Mouse (Mus musculus): Measurements from ENCODE around the gene Grm8.
"Not testable (repeated sequence)": the region's sequence is repeated elsewhere in the genome, so short reads cannot be mapped to it uniquely, and the experiment has no call there.

Gene Grm8

DNA sequence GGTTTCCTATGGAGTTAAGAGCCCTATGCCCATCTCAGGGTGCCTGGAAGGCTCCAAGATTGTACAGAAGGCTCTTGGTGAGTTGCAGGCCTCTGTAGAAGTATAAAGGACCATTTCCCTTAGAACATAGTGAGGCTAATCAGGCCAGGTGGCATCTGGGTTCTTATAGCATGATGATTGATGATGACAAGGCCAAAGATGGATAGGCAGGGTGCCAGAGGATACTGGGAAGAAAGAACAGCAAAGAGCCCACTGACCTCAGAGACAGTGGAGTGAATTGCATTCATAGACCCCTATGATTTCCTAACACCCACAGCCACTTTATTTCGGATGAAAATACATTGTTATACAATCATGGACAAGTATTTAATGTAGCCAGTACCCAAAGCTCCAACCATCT, 242.1 kb downstream of the Grm8 start:
- in situ Hi-C loops (cut with MboI; ENCODE audit: unreplicated experiment in 2 of 2): no loop called here

DNA sequence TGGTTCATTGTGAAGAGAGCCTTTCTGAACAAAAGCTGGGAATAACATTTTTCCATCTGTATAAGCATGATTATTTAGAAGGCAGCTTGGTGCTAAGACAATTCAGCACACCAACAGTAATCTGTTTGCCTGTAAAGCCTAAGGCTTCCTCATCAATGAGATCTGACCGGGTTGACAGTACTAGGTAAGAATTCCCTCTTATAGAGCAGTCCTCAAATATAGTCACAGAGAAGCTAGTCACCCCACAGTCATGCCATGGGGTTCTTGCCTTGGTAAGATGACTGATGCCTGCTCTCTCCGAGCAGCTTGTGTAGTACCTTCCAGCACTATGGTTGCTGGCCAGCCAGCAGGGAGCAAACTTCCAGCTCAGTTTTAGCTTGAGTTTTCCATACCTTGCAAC, 246.6 kb downstream of the Grm8 start:
- in situ Hi-C loops (cut with MboI; ENCODE audit: unreplicated experiment in 2 of 2): no loop called here

DNA sequence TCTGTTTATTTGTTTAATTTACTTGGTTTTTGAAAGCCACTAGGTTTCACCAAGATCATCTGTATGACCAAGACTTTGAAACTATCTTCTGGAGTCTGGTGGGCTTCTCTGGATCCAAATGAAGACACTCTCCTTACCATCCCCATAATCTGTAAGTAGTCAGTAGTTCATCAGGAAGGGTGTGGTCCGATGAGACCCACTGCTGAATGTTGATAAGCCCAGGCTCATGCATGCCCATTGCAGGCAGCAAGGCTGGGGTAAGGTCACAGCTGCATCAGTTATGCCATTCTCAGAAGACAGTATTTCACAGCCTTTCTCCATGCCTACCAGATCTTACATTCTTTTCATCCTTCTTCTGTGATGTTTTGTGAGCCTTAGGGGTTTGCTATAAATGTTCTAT, 247.1 kb downstream of the Grm8 start:
- in situ Hi-C loops (cut with MboI; ENCODE audit: unreplicated experiment in 2 of 2): no loop called here

DNA sequence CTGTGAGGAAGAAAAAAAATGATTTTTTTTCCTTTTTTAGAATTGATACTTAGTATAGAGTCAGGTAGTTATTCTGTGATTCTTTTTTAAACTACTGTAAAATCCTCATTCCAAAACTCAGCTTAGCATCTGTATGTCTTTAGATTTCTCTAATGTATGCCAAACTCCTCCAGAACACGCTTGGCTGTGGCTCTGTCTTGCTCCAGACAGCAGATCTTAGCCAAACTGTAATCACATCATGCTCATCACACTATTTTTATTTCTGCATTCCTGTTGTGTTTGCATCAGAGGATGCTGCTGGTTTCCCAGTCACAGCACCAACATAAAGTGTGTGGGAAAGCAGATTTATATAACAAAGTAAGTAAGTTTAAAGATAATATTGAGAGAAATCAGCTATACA, 249.2 kb downstream of the Grm8 start:
- in situ Hi-C loops (cut with MboI; ENCODE audit: unreplicated experiment in 2 of 2): no loop called here

DNA sequence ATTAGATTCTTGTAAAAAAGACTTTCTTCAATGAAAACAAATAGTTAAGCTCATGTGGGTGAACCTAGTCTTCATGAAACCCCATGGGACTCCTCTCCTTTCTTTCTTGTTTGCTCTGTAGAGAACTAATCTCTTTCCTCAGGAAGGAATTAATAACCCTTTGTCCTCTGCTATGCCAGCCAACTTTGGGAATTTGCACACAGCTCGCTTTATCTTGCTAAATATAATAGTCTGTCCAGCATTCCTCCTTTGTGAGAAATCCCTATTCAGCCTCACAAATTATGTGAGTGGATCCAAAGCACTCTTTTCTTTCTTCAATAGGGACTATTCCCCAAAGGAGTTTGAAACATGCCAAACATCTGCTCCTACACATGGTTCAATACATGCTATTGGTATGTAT, 285.3 kb downstream of the Grm8 start:
- in situ Hi-C loops (cut with MboI; ENCODE audit: unreplicated experiment in 2 of 2): no loop called here

DNA sequence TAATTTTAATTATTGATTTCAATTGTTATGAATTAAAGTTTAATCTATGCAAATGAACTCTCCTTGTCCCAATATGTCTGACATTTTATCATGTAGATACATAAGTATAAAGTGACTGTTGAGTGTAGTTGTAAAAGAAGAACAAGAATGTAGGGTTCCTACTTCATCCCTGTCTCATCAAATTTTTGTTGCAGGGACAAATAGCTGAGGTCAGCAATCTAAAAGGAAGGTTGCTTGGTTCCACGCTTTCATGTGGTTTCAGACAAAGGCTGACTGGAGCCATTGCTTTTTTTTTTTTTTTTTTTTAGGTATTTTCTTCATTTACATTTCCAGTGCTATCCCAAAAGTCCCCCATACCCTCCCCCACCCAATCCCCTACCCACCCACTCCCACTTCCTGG, 298.8 kb downstream of the Grm8 start:
- in situ Hi-C loops (cut with MboI; ENCODE audit: unreplicated experiment in 2 of 2): no loop called here

DNA sequence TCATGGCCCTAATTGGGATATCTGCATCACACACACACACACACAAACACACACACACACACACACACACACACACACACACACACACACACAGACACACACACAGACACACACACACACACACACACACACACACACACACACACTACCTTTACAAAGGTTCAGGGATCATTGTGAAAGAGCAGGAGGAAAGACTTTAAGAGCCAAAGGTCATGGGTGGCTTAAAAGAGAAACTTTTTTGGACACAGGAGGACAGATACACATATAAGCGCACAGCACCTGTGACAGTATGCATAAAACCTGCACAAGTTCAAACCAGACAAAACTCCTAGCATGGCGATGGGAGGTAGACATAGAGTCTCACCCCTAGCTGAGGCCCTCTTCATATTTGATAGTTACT, 315.2 kb downstream of the Grm8 start:
- in situ Hi-C loops (cut with MboI; ENCODE audit: unreplicated experiment in 2 of 2): not testable (repeated sequence)

DNA sequence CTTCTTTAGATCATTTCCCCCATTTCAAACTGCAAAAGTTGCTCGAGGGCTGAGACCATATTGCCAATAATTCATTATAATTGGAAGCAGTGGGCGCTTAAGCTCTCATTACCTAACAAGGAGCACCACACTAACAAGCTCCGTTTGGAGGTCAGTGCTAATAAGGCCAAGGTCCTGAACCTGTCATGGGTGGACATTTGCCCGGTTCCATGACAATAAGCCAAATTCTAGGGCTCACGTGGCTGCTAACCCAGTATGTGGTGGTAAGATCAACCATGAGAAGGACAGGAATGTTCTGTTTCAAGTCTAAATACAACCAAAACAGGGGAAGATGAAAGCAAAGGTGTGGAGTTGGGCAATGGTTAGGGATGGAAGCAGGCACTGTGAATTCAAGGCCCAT, 322.2 kb downstream of the Grm8 start:
- in situ Hi-C loops (cut with MboI; ENCODE audit: unreplicated experiment in 2 of 2): no loop called here

DNA sequence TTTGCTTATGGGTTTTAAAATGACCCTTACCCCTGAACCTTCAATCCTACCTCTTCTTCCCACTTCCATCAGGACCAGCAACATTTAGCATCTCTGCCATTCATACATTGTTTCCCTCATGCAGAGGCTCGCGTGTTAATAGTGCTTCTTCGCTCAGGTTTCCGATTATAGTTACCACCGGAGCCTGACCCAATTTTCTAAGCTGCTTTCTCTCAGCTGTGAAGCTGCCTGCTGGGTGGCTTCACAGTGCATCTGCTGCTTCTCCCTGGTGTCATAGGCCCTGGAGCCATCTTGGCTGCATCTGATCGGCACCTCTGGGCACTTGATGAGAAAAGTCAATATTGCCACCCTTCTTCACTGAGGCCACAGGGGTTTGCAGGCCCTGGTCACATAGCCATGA, 325.0 kb downstream of the Grm8 start:
- in situ Hi-C loops (cut with MboI; ENCODE audit: unreplicated experiment in 2 of 2): no loop called here

DNA sequence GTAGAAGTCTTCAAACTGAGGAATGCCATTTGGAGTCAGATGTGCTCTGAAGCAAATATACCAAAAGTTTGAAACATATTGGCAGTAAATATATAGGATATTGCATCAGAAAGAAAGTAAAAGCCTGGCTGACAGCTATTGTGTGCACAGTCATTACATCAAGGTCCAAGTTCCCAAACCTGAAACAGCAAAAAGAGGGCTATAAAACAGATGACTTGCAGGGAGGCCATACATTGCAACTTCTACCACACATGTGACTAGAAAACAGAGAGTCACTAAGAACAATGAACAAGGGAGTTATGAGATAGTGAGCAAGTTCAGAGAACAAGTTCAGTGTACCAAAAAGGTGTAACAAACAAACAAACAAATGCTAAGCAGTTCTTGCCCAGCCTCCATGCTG, 328.2 kb downstream of the Grm8 start:
- in situ Hi-C loops (cut with MboI; ENCODE audit: unreplicated experiment in 2 of 2): no loop called here

DNA sequence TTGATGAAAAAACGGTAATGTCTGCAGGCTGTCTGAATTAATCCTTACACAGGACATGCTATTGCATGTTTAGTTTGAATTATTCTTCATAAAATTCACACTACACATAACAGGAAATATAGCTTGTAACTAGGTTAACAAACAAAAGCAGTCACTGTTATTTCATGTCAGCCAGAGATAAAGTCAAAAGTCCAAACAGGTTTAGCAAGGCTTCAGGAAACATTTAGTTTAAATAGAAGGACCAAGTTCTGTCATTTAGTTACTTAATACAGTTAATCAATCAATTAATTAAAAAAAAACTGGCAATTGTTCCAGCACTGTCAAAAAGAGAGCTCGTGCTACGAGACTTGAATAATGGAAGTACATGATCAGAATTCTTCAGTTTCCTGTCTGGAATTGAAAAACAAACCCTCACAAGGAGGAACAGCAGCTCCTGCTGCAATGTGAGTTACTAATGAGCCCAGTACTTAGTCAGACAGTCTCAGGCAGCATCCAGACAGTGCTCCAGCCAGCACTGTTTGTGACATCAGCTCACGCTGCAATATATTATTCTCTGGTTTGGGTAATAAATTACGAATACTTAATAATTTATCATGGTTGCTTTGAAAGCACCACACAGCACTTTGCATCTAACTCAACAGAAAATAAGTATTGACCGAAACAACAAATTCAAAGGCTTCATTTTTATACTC, 334.0 kb downstream of the Grm8 start:
- in situ Hi-C loops (cut with MboI; ENCODE audit: unreplicated experiment in 2 of 2): no loop called here

DNA sequence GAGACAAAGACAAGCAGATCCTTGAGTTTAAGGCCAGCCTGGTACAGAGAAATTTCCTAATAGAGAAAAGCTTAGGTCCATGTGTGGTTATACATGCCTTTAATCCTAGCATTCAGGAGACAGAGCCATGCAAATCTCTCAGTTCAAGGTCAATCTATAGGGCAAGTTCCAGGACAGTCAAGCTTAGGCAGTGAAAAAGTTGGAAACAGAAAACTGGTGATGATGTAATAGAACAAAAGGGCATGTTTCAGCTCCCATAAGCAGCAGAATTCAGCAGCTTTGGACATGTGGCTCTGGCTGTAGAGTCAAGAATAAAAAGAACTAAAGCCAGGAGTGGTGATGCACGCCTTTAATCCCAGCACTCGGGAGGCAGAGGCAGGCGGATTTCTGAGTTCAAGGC, 336.2 kb downstream of the Grm8 start:
- in situ Hi-C loops (cut with MboI; ENCODE audit: unreplicated experiment in 2 of 2): no loop called here

DNA sequence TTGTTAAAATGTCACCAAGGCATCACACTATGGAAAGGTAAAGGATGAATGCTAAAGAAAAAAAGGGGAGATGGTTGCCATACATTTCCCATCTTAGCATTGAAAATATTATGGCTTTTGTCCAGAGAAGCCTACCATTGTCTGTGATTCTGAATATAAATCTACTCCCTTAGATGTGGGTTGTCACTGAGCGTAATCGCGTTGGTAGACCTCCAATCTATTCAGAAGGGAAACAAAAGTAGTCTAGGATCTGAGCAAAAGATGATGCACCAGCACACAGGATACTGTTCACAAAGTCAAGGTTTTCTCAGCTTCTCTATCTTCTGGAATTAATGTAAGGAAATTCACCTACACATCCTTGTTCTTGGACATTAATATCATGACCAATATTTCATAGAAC, 345.4 kb downstream of the Grm8 start:
- in situ Hi-C loops (cut with MboI; ENCODE audit: unreplicated experiment in 2 of 2): no loop called here

DNA sequence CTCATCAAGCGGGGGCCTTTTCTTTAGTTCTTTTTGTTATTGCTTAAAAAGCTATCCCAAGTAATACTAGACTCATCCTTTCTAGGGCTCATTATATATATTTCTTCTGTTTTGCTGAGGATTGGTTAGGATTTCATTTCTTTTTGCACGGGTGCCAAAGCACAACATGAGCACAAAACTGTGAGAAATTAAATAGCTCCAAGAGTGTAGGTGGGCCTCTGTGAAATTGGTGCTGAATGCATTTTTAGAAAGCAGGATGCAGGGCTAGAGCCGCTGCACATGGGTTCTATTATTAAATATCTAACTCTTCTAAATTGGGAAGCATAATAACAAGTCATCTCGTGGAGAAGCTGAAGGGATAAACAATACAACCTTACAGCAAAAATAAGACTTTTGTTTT, 345.8 kb downstream of the Grm8 start:
- in situ Hi-C loops (cut with MboI; ENCODE audit: unreplicated experiment in 2 of 2): no loop called here

DNA sequence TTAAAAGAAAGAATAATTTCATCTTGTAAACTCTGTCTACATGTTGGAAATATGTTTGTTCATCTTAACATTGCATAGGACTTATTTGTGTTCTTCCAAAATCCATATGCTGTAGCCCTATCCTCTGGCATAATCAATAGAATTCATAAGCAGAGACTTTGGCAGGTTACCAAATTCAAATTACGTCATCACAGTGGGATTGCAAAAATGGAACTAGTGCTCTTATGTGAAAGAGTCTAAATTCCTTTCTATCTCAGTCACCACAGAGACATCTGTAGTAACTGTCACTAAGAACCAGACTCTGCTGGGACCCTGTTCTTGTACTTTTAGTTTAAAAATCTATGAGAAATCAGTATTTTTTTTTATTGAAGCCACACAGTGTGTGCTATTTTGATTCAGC, 352.7 kb downstream of the Grm8 start:
- in situ Hi-C loops (cut with MboI; ENCODE audit: unreplicated experiment in 2 of 2): no loop called here

DNA sequence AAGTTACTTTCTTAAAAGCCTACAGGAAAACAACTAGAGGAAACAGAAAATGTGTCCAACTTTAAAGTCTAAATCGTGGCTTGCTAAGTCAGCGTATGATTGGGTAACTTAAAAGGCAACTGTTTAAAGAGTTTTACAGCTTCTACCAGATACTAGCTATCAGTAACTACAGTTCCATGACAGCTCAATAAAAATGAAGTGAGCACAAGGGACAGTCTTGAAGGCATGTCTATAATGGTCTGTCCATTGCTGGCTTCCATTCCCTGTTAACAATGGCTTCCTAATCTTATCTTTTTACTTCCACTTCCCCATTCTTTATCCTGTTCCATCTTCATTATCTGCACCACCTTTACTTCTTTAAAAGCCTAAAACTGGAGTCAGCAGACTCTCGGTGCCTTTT, 353.6 kb downstream of the Grm8 start:
- in situ Hi-C loops (cut with MboI; ENCODE audit: unreplicated experiment in 2 of 2): no loop called here

DNA sequence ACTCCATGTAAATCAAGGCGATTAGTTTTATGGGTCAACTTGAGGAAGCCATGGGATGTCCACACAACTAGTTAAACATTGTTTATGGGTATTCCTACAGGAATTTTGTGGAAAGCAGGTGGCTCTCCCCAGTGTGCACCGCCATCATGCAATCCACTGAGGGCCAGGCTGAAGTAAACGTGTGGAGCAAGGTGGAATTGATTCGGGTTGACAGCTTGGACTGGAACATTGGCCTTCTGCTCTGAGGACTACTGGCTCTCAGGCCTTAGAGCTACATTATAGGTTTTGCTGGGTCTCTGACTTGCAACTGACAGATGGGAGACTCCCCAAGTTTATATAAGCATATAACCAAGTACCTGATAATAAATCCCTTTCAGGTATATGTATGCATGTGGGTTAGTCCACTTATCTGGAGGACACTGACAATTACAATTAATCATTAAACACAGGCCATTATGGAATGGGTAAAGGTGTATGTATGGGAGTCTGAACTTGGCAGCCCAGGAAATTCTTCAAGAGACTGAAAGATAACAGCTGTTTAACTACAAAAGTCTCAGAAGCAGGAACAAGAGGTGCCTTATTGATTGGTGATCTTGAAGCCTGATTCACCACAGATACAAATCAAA, 359.2 kb downstream of the Grm8 start:
- in situ Hi-C loops (cut with MboI; ENCODE audit: unreplicated experiment in 2 of 2): no loop called here

DNA sequence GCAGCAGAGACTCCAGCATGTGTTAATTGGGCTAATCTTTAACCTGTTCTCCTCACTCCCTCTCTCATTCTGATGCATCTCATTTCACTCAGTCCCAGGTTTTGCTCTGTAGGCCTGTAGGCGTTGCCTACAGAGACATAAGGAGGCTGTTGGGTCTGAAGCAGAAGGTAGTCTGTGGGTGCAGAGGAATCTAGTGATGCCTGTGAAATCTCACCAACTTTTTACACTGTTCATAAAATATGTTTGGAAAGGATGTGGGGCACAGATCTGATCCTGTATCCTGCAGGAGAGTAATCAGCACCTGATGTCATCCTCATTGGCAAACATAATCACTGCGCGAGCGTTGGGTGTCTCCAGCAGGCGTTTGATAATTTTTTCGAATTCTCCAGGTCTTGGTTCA, 372.9 kb downstream of the Grm8 start:
- in situ Hi-C loops (cut with MboI; ENCODE audit: unreplicated experiment in 2 of 2): no loop called here

DNA sequence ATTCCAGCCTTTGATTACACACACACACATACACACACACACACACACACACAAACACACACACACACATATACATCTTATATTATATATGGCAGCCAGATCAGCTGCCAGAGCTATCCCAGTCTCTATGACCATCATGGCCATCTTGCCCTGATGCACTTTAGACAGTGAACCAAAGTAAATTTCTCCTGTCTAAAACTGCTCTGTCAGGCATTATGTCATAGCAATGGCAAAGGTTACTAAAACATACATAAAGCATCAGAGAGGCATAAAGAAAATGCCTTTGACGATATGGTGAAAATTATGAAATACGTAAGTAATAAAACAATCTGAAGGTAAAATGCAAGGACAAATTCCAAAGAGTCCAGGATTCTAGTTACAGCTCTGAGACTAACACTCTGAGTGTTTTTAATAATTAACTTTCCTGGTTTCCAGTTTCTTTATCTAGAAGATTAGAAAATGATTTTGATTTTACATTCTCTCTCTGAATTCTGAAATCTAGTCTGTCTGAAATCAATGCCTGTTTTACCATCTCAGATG, 381.6 kb downstream of the Grm8 start:
- in situ Hi-C loops (cut with MboI; ENCODE audit: unreplicated experiment in 2 of 2): no loop called here

DNA sequence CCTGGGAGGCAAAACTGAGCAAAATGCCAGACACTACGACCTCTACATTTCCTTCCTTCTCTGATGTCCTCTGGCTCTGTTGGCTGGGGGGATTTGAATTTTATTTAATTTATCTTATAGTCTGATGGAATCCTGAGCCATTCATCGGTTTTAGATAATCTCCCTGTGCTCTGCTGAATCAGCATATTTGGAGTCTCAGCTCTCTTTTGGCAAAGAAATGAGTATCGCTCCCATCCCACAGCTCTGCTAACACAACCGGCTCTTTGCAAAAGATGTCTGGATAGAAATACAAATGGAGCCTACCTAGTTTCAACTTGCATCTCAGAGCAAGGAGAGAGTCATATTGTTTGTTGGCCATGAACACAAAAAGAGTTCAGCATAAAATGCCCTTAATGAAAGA, 388.5 kb downstream of the Grm8 start:
- in situ Hi-C loops (cut with MboI; ENCODE audit: unreplicated experiment in 2 of 2): no loop called here

DNA sequence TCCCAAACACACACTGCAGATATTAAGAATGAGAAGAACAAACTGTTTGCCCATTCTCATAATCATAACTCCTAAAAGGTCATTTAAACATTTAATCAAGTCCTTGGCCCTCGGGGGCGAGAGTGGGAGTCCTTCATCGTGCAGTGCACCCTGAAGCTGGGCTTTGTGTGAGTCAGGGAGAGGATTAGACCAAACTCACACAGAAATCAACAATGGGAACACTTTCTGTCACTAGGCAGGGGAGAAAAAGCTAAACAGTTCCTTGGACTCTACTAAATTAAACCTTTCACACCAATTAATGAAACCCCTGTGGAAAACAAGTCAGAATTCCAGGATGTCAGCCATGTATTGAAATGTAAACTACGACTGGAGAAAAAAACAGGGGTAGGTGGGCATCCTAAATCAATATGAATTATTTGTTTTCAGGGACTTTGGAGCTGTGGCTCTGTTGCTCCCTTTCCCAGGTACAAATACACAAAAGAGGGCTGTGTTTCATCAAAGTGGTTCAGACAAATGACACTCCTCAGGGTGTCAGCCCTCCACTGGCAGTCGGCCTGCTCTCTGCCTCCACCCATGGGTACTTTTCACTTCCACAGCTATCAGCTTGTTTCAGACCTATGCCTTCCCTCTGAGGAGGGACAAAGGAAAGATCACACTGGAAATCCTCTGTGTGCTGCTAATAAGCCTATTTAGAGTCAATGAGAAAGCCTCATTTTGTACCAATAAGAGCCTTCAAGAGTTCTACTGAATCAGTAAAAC, 389.1 kb downstream of the Grm8 start:
- in situ Hi-C loops (cut with MboI; ENCODE audit: unreplicated experiment in 2 of 2): no loop called here

DNA sequence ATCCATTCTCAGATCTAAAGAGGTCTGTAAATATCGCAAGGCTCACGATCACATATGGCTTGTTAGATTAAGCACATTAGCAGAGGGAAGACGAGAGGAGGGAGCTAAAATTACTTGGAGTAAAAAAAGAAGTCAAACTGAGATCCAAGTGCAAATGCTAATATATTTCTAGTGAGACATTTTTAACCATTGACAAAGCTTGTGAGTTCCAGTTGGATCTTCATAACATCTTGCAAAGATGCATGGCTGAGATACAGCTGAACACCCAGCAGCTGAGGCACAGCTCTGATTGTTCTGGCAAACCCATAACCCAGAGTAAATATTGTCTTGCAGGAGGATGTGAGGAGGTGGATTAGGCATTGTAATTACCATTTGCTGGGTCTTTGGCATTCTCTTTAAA, 445.6 kb downstream of the Grm8 start:
- in situ Hi-C loops (cut with MboI; ENCODE audit: unreplicated experiment in 2 of 2): no loop called here

Data from v-Abl transformed pro-B cells (cell line).